ENCODE assay signal across 25 mouse cellular contexts in the genomic region with DNA sequence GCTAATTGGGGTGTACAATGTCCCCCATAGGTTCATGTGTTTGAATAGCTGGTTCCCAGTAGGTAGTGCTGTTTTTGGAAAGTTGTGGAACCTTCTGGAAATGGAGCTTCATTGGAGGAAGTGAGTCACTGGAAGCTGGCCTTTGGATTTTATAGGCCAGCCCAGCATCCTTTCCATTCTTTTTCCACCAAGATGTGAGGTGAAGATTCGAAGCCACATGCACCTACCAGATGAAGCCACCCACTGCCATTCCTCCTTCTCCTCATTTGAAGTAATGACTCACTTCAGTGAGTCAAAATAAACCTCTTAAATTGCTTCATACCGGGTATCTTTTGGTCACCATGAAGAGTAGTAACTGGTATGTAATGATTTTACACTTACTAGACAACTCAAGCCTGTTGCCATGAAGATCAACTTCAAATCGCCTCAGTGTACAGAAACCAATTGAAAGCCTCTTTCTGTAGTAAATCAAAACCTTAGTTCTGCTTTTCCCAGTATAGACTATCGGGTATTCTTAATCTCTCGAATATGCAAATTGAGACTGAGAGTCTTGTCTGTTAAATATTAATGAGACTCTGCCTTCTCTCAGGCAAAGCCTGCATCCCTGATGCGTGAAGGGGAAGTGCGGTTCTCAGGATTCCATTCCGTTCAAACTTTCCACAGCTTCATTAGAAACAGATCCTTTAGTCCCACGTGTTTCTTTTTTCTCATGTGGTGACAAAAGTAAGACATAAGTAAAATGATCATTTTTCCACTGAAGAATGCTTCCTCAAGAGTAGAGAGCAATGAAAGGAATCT. TPM values are rescaled to one million over a fixed set of nuclear protein-coding genes. Genes with fewer than 3 reads are reported as not detected.
DNase-seq lines count a peak whose midpoint lies in the region; ATAC-seq lines count a peak whose summit lies in the region.
"Had no signal": no experiment of that assay in that cellular context is flagged by ENCODE, and none has a peak within 500 bp of the region (broad histone marks: within the 10 kb centered on the region; RNA-seq: fewer than 3 reads in every experiment).

No protein-coding gene starts in this region.

- H3K27me3 ChIP-seq in forebrain, embryonic 16.5 days (replicated peaks; ENCODE audit: control insufficient read depth, insufficient read depth, low read length), result no peaks in the 10 kb centered on the region
- H3K27me3 ChIP-seq in forebrain, embryonic 12.5 days, result no peaks in the 10 kb centered on the region
- no peaks in the 10 kb centered on the region for H3K27me3 ChIP-seq in kidney, embryonic 14.5 days (ENCODE audit: control insufficient read depth, insufficient read depth, low read length)
- H3K27me3 ChIP-seq: embryonic facial prominence, embryonic 15.5 days; heart, embryonic 12.5 days; hindbrain, embryonic 13.5 days; liver, embryonic 15.5 days; neural tube, embryonic 12.5 days had no signal

- no peak overlapping the region for H3K4me3 ChIP-seq in forebrain, embryonic 16.5 days (replicated peaks; ENCODE audit: low read length)
- no peak overlapping the region for H3K4me3 ChIP-seq in forebrain, embryonic 12.5 days (replicated peaks)
- no peak overlapping the region for H3K4me3 ChIP-seq in kidney, embryonic 14.5 days (ENCODE audit: low read length)
- H3K4me3 ChIP-seq: embryonic facial prominence, embryonic 15.5 days; gastrocnemius, adult 2 months; heart, embryonic 12.5 days; hindbrain, embryonic 13.5 days; layer of hippocampus, adult 2 months; liver, embryonic 15.5 days; neural tube, embryonic 12.5 days had no signal

- H3K27ac ChIP-seq in forebrain, embryonic 16.5 days (ENCODE audit: low read length), result no peak overlapping the region
- no peak overlapping the region for H3K27ac ChIP-seq in forebrain, embryonic 12.5 days
- H3K27ac ChIP-seq in kidney, embryonic 14.5 days (ENCODE audit: low read depth, low read length), result no peak overlapping the region
- H3K27ac ChIP-seq: embryonic facial prominence, embryonic 15.5 days; gastrocnemius, adult 2 months; hindbrain, embryonic 13.5 days; layer of hippocampus, adult 2 months; liver, embryonic 15.5 days; neural tube, embryonic 12.5 days had no signal

- no peaks in the 10 kb centered on the region for H3K9me3 ChIP-seq in forebrain, embryonic 16.5 days (ENCODE audit: control insufficient read depth, low read length)
- H3K9me3 ChIP-seq in forebrain, embryonic 12.5 days, result no peaks in the 10 kb centered on the region
- no peaks in the 10 kb centered on the region for H3K9me3 ChIP-seq in kidney, embryonic 14.5 days (ENCODE audit: control insufficient read depth, low read length)
- H3K9me3 ChIP-seq: embryonic facial prominence, embryonic 15.5 days; heart, embryonic 12.5 days; hindbrain, embryonic 13.5 days; liver, embryonic 15.5 days; neural tube, embryonic 12.5 days had no signal

- WGBS in forebrain, embryonic 16.5 days, result 43% methylated on average over 9 of the region's 9 CpGs
- 49% methylated on average over 9 of the region's 9 CpGs for WGBS in forebrain, embryonic 12.5 days
- 68% methylated on average over 9 of the region's 9 CpGs for WGBS in kidney, embryonic 14.5 days

- H3K9ac ChIP-seq in forebrain, embryonic 16.5 days (replicated peaks; ENCODE audit: low read depth, low read length), result no peak overlapping the region
- no peak overlapping the region for H3K9ac ChIP-seq in forebrain, embryonic 12.5 days
- no peak overlapping the region for H3K9ac ChIP-seq in kidney, embryonic 14.5 days (ENCODE audit: low read depth, low read length)
- H3K9ac ChIP-seq: embryonic facial prominence, embryonic 15.5 days; heart, embryonic 12.5 days; hindbrain, embryonic 13.5 days; liver, embryonic 15.5 days; neural tube, embryonic 12.5 days had no signal

- H3K4me2 ChIP-seq in forebrain, embryonic 16.5 days (ENCODE audit: low read length), result no peak overlapping the region
- H3K4me2 ChIP-seq in forebrain, embryonic 12.5 days, result no peak overlapping the region
- no peak overlapping the region for H3K4me2 ChIP-seq in kidney, embryonic 14.5 days (replicated peaks; ENCODE audit: low read depth, low read length)
- H3K4me2 ChIP-seq: embryonic facial prominence, embryonic 15.5 days; heart, embryonic 12.5 days; hindbrain, embryonic 13.5 days; liver, embryonic 15.5 days; neural tube, embryonic 12.5 days had no signal

- H3K36me3 ChIP-seq in forebrain, embryonic 16.5 days (ENCODE audit: control insufficient read depth, insufficient read depth), result no peaks in the 10 kb centered on the region
- H3K36me3 ChIP-seq in forebrain, embryonic 12.5 days (replicated peaks), result no peaks in the 10 kb centered on the region
- H3K36me3 ChIP-seq in kidney, embryonic 14.5 days (ENCODE audit: control insufficient read depth, insufficient read depth, low read length), result no peaks in the 10 kb centered on the region
- H3K36me3 ChIP-seq: embryonic facial prominence, embryonic 15.5 days; heart, embryonic 12.5 days; hindbrain, embryonic 13.5 days; liver, embryonic 15.5 days; neural tube, embryonic 12.5 days had no signal

- peak; percentile 44 for DNase-seq in kidney, adult 9 months
- DNase-seq in A20 (ENCODE audit: low read depth, low spot score) (peak; percentile 29), liver (no peak)
- peak; percentile 67 for DNase-seq in brain, adult 2 months (ENCODE audit: low read depth, low spot score)
- DNase-seq: adrenal gland, adult 8-10 months; B cell, adult 2 months; cerebellum, adult 11 months; cerebellum, postnatal 10 days; gastrocnemius, adult 2 months; heart, postnatal 14 days had no signal

- H3K4me1 ChIP-seq in forebrain, embryonic 16.5 days (replicated peaks; ENCODE audit: control insufficient read depth, insufficient read depth, low read length), result peaks cover 6% of the 10 kb centered on the region; the same call in 1 of the 2 replicates
- peaks cover 10% of the 10 kb centered on the region for H3K4me1 ChIP-seq in forebrain, embryonic 12.5 days
- H3K4me1 ChIP-seq in kidney, embryonic 14.5 days (ENCODE audit: control insufficient read depth, insufficient read depth, low read length), result no peaks in the 10 kb centered on the region
- H3K4me1 ChIP-seq: embryonic facial prominence, embryonic 15.5 days; heart, embryonic 12.5 days had no signal

- peak; percentile 67 for ATAC-seq in forebrain, embryonic 16.5 days
- no peak for ATAC-seq in forebrain, embryonic 12.5 days (ENCODE audit: low FRiP score)
- ATAC-seq in kidney, embryonic 14.5 days (ENCODE audit: low FRiP score, low TSS enrichment), result no peak
- no peak for ATAC-seq in megakaryocyte progenitor cell, adult 5-6 weeks (replicated peaks; ENCODE audit: poor library complexity)
- ATAC-seq: lung, postnatal 0 days had no signal

RNA-seq across cellular contexts. Expression of gene Stmnd1, which starts 31.9 kb away (rescaled TPM):
- polyA plus RNA-seq in forebrain, embryonic 16.5 days (2015; fragmentation: Nextera tagmentation; extraction: Ambion mirVana), result 0.17 TPM in 1 of 2 replicates, not detected in the other
- polyA plus RNA-seq in forebrain, embryonic 12.5 days (2016; fragmentation: Nextera tagmentation; extraction: Ambion mirVana), result not detected in 2 replicates
- polyA plus RNA-seq in kidney, embryonic 14.5 days (2014; fragmentation: Nextera tagmentation; extraction: Ambion mirVana), result 0.47 and 0.57 TPM in 2 replicates
- not detected in 2 replicates for total RNA-seq in megakaryocyte progenitor cell, adult 5-6 weeks (2015)
- total RNA-seq in megakaryocyte progenitor cell, adult 5-6 weeks (2017), result not detected in 2 replicates
- total RNA-seq: layer of hippocampus, adult 2 months; left cerebral cortex, postnatal 25 days; monocyte, adult 5-6 weeks had no signal
- polyA plus RNA-seq: hindbrain, embryonic 13.5 days; intestine, embryonic 14.5 days; liver, embryonic 15.5 days; neural tube, embryonic 12.5 days; small intestine, adult 2 months had no signal
